Mouse (Mus musculus): ENCODE measurements around the gene Kcnv2. TPM values are rescaled to one million over a fixed set of nuclear protein-coding genes. Genes with fewer than 3 reads are reported as not detected.

Gene Kcnv2
- polyA plus RNA-seq, 1 experiment = not detected

DNA sequence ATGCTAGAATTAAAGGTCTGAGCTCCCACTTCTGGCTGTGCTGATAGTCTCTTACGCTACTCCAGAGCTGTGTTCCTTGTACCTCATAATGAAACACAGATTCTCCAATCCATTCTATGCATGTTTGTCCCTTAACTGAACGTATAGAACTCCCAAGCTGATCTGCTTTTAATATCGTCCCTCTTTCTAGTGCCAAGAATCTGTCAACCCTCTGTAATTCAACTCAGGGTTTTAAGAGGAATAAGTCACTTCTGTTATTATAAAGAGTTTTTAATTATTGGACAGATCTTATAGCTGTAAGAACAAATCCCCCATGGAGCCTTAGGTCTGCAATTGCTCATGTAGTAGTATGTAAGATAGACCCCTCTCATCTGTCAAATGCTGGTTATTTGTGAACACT is 5.8 kb downstream of the Kcnv2 start:
- H3K36me3 ChIP-seq (ENCODE audit: control insufficient read depth, insufficient read depth, low read length) = no peaks in the 10 kb centered on the region
- DNase-seq (ENCODE audit: low read depth in 1 of 2, low spot score in 2 of 2) = no peak
- 85% methylated on average over 3 of the region's 3 CpGs for WGBS
- H3K4me1 ChIP-seq (ENCODE audit: control insufficient read depth, insufficient read depth, insufficient read length) = no peaks in the 10 kb centered on the region
- TF ChIP-seq CTCF (IDR thresholded peaks at IDR 0.05; ENCODE audit: extremely low read depth, insufficient read depth, insufficient read length, insufficient replicate concordance) = no peak
- no peak for TF ChIP-seq POLR2A (IDR thresholded peaks at IDR 0.05; ENCODE audit: low read depth, low read length)
- H3K4me3 ChIP-seq (ENCODE audit: extremely low read depth, insufficient read depth, insufficient read length) = no peak overlapping the region
- no peaks in the 10 kb centered on the region for H3K27me3 ChIP-seq (ENCODE audit: control insufficient read depth, insufficient read depth, low read length)
- H3K27ac ChIP-seq (ENCODE audit: insufficient read depth, low read length) = no peak overlapping the region

DNA sequence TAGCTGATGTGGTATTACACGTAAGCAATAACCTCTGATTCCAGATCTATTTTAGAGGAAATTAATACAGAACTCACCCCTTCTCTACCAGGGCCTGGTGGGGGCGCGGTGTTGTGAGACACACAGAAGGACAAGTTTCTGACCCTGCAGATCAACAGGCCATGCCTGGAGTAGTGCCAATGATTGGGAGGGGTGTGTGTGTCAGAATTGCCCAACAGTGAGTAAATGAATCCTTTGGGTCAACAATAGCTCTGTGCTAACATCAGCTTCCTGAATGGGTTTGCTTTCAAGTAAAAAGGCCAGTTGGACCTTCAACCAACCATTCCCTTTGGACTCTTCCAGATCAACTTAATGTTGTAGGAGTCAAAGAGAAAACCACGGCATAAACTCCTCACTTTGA is 6.3 kb downstream of the Kcnv2 start:
- WGBS = 91% methylated on average over 4 of the region's 4 CpGs
- DNase-seq (ENCODE audit: low read depth in 1 of 2, low spot score in 2 of 2) = no peak
- Histone ChIP-seq H3K4me3 (ENCODE audit: extremely low read depth, insufficient read depth, insufficient read length) (no peak overlapping the region), H3K27ac (ENCODE audit: insufficient read depth, low read length) (no peak overlapping the region), H3K36me3 (ENCODE audit: control insufficient read depth, insufficient read depth, low read length) (no peaks in the 10 kb centered on the region), H3K4me1 (ENCODE audit: control insufficient read depth, insufficient read depth, insufficient read length) (no peaks in the 10 kb centered on the region), H3K27me3 (ENCODE audit: control insufficient read depth, insufficient read depth, low read length) (no peaks in the 10 kb centered on the region)
- TF ChIP-seq POLR2A (IDR thresholded peaks at IDR 0.05; ENCODE audit: low read depth, low read length) (no peak), CTCF (IDR thresholded peaks at IDR 0.05; ENCODE audit: extremely low read depth, insufficient read depth, insufficient read length, insufficient replicate concordance) (no peak)

DNA sequence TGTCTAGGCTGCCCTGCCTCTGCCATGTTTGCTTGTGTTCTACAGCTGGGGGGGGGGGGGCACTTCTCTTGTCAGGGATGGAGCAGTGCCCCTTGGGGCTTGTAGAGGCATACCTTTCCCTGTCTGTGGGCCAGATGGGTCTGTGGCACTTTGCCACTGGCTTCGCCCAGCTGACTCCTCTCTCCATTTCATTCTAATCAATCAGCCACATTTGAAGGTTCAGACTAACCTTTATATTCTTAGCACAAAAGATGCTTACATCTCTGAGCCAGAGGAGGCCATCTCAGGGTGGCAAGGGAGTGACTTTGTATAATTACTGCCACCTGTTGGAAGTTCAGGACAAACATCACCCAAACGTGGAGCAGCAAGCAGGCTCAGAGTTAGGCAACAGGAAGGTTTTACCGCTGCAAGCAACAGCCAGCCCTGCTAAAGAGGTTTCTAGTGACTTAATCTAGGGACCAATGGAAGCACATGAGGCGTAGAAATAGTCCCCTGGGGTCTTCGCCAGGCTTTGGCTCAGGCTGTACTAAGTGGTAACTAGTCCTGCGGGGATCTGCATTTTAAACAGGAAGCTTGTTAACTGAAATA is 9.9 kb downstream of the Kcnv2 start:
- DNase-seq (ENCODE audit: low read depth in 1 of 2, low spot score in 2 of 2) = no peak
- H3K27ac ChIP-seq (ENCODE audit: insufficient read depth, low read length) = no peak overlapping the region
- no peaks in the 10 kb centered on the region for H3K27me3 ChIP-seq (ENCODE audit: control insufficient read depth, insufficient read depth, low read length)
- no peaks in the 10 kb centered on the region for H3K36me3 ChIP-seq (ENCODE audit: control insufficient read depth, insufficient read depth, low read length)
- no peak for TF ChIP-seq CTCF (IDR thresholded peaks at IDR 0.05; ENCODE audit: extremely low read depth, insufficient read depth, insufficient read length, insufficient replicate concordance)
- no peak for TF ChIP-seq POLR2A (IDR thresholded peaks at IDR 0.05; ENCODE audit: low read depth, low read length)
- H3K4me3 ChIP-seq (ENCODE audit: extremely low read depth, insufficient read depth, insufficient read length) = no peak overlapping the region
- WGBS = 64% methylated on average over 6 of the region's 6 CpGs
- no peaks in the 10 kb centered on the region for H3K4me1 ChIP-seq (ENCODE audit: control insufficient read depth, insufficient read depth, insufficient read length)

DNA sequence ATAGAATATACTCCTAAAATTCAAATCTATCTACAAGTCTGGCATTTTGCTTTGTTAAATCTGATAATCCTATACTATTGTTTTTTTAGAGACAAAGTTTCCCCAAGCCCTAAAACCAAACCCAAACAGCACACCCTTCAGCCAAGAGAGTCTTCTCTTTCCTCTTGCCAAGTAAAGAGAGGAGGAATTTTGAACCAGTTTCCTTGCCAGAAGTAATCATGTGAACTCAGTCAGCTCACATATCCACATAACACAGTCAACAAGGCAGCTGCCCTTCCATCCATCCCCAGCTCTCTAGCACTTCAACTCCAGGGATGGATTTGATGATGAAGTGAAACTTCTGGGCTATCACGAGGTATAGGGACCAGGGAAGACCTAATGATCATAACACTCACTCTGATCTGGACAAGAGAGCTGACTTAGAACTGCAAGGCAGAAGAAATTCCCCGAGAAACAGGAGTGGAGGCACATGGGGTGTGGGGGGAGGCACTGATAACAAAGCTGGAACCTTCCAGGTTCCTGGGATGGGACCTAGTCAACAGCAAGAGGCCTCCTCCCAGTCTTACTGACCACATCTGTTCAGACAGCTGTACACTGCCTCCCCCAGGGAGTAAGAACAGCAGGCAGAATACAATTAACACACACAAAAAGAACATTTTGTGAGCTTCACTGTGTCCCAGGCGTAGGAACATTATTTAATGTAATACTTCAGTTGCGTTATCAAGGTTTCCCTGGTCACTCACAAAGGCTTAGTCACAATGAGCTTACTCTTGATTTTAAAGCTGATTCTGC is 13.9 kb downstream of the Kcnv2 start:
- no peak overlapping the region for H3K4me3 ChIP-seq (ENCODE audit: extremely low read depth, insufficient read depth, insufficient read length)
- H3K27ac ChIP-seq (ENCODE audit: insufficient read depth, low read length) = no peak overlapping the region
- H3K27me3 ChIP-seq (ENCODE audit: control insufficient read depth, insufficient read depth, low read length) = no peaks in the 10 kb centered on the region
- WGBS = 85% methylated on average over 4 of the region's 4 CpGs
- no peaks in the 10 kb centered on the region for H3K36me3 ChIP-seq (ENCODE audit: control insufficient read depth, insufficient read depth, low read length)
- H3K4me1 ChIP-seq (ENCODE audit: control insufficient read depth, insufficient read depth, insufficient read length) = no peaks in the 10 kb centered on the region
- no peak for DNase-seq (ENCODE audit: low read depth in 1 of 2, low spot score in 2 of 2)
- no peak for TF ChIP-seq POLR2A (IDR thresholded peaks at IDR 0.05; ENCODE audit: low read depth, low read length)
- no peak for TF ChIP-seq CTCF (IDR thresholded peaks at IDR 0.05; ENCODE audit: extremely low read depth, insufficient read depth, insufficient read length, insufficient replicate concordance)

DNA sequence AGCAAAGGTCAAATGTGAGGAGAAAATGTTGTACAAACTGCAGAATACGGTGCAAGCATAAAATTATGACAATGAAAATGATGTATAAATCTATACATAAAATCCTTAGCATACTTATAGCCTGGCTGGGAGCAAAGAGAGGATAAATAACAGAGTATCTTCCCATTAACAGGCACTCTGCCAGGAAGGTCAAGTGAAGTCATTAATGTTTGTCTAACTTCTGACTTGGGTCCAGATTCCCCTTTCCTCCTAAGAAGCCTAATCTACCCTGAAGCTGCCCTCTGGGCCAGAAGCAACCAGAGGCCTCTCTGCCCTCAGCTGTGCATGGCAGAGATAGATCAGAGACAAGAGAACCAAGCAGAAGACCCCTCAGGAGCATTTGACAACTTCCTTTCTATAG is 24.1 kb downstream of the Kcnv2 start:
- H3K4me1 ChIP-seq (ENCODE audit: control insufficient read depth, insufficient read depth, insufficient read length) = no peaks in the 10 kb centered on the region

DNA sequence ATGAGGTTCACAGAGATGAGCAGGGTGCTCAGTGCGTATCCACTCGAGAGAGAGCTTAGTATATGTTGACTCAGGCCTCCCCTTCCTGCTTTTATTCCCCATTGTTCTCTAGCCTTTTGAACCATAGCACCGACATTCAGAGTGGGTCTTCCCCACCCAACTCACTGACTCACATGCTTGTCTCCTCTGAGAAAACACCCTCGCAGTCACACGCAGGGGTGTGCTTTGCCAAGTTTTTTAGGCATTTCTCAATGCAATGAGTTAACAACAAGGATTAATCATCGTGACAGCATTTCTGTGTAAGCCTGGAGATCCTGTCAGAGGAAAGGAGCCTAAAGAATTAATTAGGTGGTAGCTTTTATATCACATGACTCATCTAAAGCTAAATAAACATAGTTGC is 29.3 kb downstream of the Kcnv2 start:
- Histone ChIP-seq H3K27ac (ENCODE audit: insufficient read depth, low read length) (no peak overlapping the region), H3K4me1 (ENCODE audit: control insufficient read depth, insufficient read depth, insufficient read length) (no peaks in the 10 kb centered on the region), H3K4me3 (ENCODE audit: extremely low read depth, insufficient read depth, insufficient read length) (no peak overlapping the region), H3K36me3 (ENCODE audit: control insufficient read depth, insufficient read depth, low read length) (no peaks in the 10 kb centered on the region), H3K27me3 (ENCODE audit: control insufficient read depth, insufficient read depth, low read length) (no peaks in the 10 kb centered on the region)
- TF ChIP-seq CTCF (IDR thresholded peaks at IDR 0.05; ENCODE audit: extremely low read depth, insufficient read depth, insufficient read length, insufficient replicate concordance) (no peak), POLR2A (IDR thresholded peaks at IDR 0.05; ENCODE audit: low read depth, low read length) (no peak)
- DNase-seq (ENCODE audit: low read depth in 1 of 2, low spot score in 2 of 2) = no peak
- 75% methylated on average over 6 of the region's 6 CpGs for WGBS

More for the DNA sequence above, 24.1 kb downstream of the Kcnv2 start:
- no peak for DNase-seq (ENCODE audit: low read depth in 1 of 2, low spot score in 2 of 2)
- TF ChIP-seq CTCF (IDR thresholded peaks at IDR 0.05; ENCODE audit: extremely low read depth, insufficient read depth, insufficient read length, insufficient replicate concordance) = no peak
- TF ChIP-seq POLR2A (IDR thresholded peaks at IDR 0.05; ENCODE audit: low read depth, low read length) = no peak
- WGBS = 84% methylated on average over 1 of the region's 1 CpGs
- no peak overlapping the region for H3K27ac ChIP-seq (ENCODE audit: insufficient read depth, low read length)
- no peaks in the 10 kb centered on the region for H3K36me3 ChIP-seq (ENCODE audit: control insufficient read depth, insufficient read depth, low read length)
- H3K27me3 ChIP-seq (ENCODE audit: control insufficient read depth, insufficient read depth, low read length) = no peaks in the 10 kb centered on the region
- no peak overlapping the region for H3K4me3 ChIP-seq (ENCODE audit: extremely low read depth, insufficient read depth, insufficient read length)

DNA sequence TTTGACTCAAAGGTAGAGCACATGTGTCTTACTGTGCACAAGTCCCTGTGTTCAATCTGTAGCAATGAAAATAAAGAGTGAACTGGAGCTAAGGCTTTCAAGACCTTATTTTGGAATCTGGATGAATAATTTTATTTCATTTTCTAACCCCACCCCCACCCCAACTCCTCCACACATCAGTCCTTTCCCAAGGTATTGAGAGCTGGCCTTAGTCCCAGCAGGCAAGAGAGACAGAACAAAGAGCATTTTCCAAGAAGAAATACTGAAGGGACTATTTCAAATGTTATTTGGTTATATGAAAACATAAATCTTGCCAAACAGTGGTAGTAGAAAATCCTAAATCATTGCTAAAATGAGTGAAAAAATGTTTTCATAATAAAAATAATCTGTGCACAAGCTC is 38.0 kb downstream of the Kcnv2 start:
- H3K4me3 ChIP-seq (ENCODE audit: extremely low read depth, insufficient read depth, insufficient read length) = no peak overlapping the region
- no peak for TF ChIP-seq CTCF (IDR thresholded peaks at IDR 0.05; ENCODE audit: extremely low read depth, insufficient read depth, insufficient read length, insufficient replicate concordance)
- TF ChIP-seq POLR2A (IDR thresholded peaks at IDR 0.05; ENCODE audit: low read depth, low read length) = no peak

More for the DNA sequence above, 38.0 kb downstream of the Kcnv2 start:
- DNase-seq (ENCODE audit: low read depth in 1 of 2, low spot score in 2 of 2) = no peak
- H3K27ac ChIP-seq (ENCODE audit: insufficient read depth, low read length) = no peak overlapping the region
- no peaks in the 10 kb centered on the region for H3K36me3 ChIP-seq (ENCODE audit: control insufficient read depth, insufficient read depth, low read length)
- H3K27me3 ChIP-seq (ENCODE audit: control insufficient read depth, insufficient read depth, low read length) = no peaks in the 10 kb centered on the region
- no peaks in the 10 kb centered on the region; the same call in none of the 2 replicates for H3K4me1 ChIP-seq (ENCODE audit: control insufficient read depth, insufficient read depth, insufficient read length)

Data from spleen, adult 2 months (tissue).